Mouse (Mus musculus) neural tube, embryonic 15.5 days (tissue): ENCODE measurements around the gene Olfr1208. TPM values are rescaled to one million over a fixed set of nuclear protein-coding genes. Genes with fewer than 3 reads are reported as not detected.

Experiments
- ATAC-seq: fragments of 200-750 bp; cut with Nextera tagmentation; 2 replicates; pipeline ENCODE4 v1.8.0; 2017; ENCODE audit warnings: mild to moderate bottlenecking, moderate TSS enrichment, moderate library complexity; ENCODE audit not compliant: low FRiP score
- H3K27ac ChIP-seq: fragments of 300-500 bp; sonication (generic); replicated peaks from 2 replicates; pipeline ENCODE4 v1.5.1; 2015; ENCODE audit warnings: mild to moderate bottlenecking, inconsistent platforms
- H3K27me3 ChIP-seq: fragments of 300-500 bp; sonication (generic); replicated peaks from 2 replicates; pipeline ENCODE4 v1.6.1; 2015; ENCODE audit warnings: inconsistent platforms
- H3K36me3 ChIP-seq: fragments of 300-500 bp; sonication (generic); 2 replicates; pipeline ENCODE4 v1.6.1; 2015; ENCODE audit warnings: inconsistent platforms
- H3K4me1 ChIP-seq: fragments of 300-500 bp; sonication (generic); 2 replicates; pipeline ENCODE4 v1.6.1; 2015; ENCODE audit warnings: inconsistent platforms
- H3K4me2 ChIP-seq: fragments of 300-500 bp; sonication (generic); 2 replicates; pipeline ENCODE4 v1.6.1; 2015; ENCODE audit warnings: inconsistent platforms, mild to moderate bottlenecking, moderate library complexity
- H3K4me3 ChIP-seq: fragments of 300-500 bp; sonication (generic); replicated peaks from 2 replicates; pipeline ENCODE4 v1.5.1; 2015; ENCODE audit warnings: mild to moderate bottlenecking, inconsistent platforms
- H3K9ac ChIP-seq: fragments of 300-500 bp; sonication (generic); replicated peaks from 2 replicates; pipeline ENCODE4 v1.6.1; 2015; ENCODE audit warnings: mild to moderate bottlenecking, inconsistent platforms
- H3K9me3 ChIP-seq: fragments of 300-500 bp; sonication (generic); replicated peaks from 2 replicates; pipeline ENCODE4 v1.6.1; 2016; ENCODE audit warnings: inconsistent platforms
- WGBS: fragments of 180-500 bp; shearing (Covaris S2); methylation state at CpG from one replicate; pipeline ENCODE4 v1.1.7; 2015; ENCODE audit warnings: mixed read lengths; 5-methylcytosine and 5-hydroxymethylcytosine counted together
- polyA plus RNA-seq: library from polyadenylated mRNA; unstranded; fragments of >200 nt; fragmentation: Nextera tagmentation; extraction: Ambion mirVana; gene quantifications from 2 replicates; pipeline ENCODE4 v1.2.1, GENCODE M21; 2015

Olfr1208 gene
- not detected in 2 replicates for polyA plus RNA-seq

- Histone ChIP-seq H3K9ac (no peak within 1 kb of the TSS), H3K27me3 (no peaks in the 10 kb centered on the region), H3K4me1 (no peaks in the 10 kb centered on the region), H3K27ac (no peak within 1 kb of the TSS), H3K36me3 (no peaks in the 10 kb centered on the region), H3K4me3 (no peak within 1 kb of the TSS), H3K4me2 (no peak within 1 kb of the TSS), H3K9me3 (no peaks in the 10 kb centered on the region)
- ATAC-seq: no peak
These were observed at the start of gene Olfr1208 for GRCm38 (mm10) chr2:88902211-88902610. Gene Olfr1208, minus strand, starts transcription at chr2:88902311.

- Histone ChIP-seq H3K36me3 (no peaks in the 10 kb centered on the region), H3K4me2 (no peak within 1 kb of the TSS), H3K27ac (no peak within 1 kb of the TSS), H3K4me3 (no peak within 1 kb of the TSS), H3K9me3 (no peaks in the 10 kb centered on the region), H3K27me3 (no peaks in the 10 kb centered on the region), H3K4me1 (no peaks in the 10 kb centered on the region), H3K9ac (no peak within 1 kb of the TSS)
- 91% methylated on average over 1 of the region's 1 CpGs for WGBS
- no peak for ATAC-seq
These were observed 35.9 kb upstream of the Olfr1208 start, which contains the start of gene Olfr1211 for GRCm38 (mm10) chr2:88938011-88938410. Gene Olfr1211, minus strand, starts transcription at chr2:88938111.

GRCm38 (mm10) chr2:88915057-88915456, 12.9 kb upstream of the Olfr1208 start, which contains the start of gene Olfr1209:
Gene Olfr1209, minus strand, starts transcription at chr2:88915157.
- Histone ChIP-seq H3K4me2 (no peak within 1 kb of the TSS), H3K27ac (no peak within 1 kb of the TSS), H3K9me3 (no peaks in the 10 kb centered on the region), H3K36me3 (no peaks in the 10 kb centered on the region), H3K27me3 (no peaks in the 10 kb centered on the region), H3K4me3 (no peak within 1 kb of the TSS), H3K9ac (no peak within 1 kb of the TSS), H3K4me1 (no peaks in the 10 kb centered on the region)
- 92% methylated on average over 3 of the region's 3 CpGs for WGBS
- no peak for ATAC-seq

GRCm38 (mm10) chr2:88862931-88863330, 39.2 kb downstream of the Olfr1208 start, which contains the start of gene Olfr1206:
Gene Olfr1206, plus strand, starts transcription at chr2:88863231.
- Histone ChIP-seq H3K4me1 (no peaks in the 10 kb centered on the region), H3K36me3 (no peaks in the 10 kb centered on the region), H3K9me3 (no peaks in the 10 kb centered on the region), H3K4me3 (no peak within 1 kb of the TSS), H3K9ac (no peak within 1 kb of the TSS), H3K4me2 (no peak within 1 kb of the TSS), H3K27ac (no peak within 1 kb of the TSS), H3K27me3 (no peaks in the 10 kb centered on the region)
- ATAC-seq: no peak
- WGBS: 86% methylated on average over 2 of the region's 2 CpGs

- ATAC-seq: no peak
- no peak within 1 kb of the TSS for H3K4me2 ChIP-seq
- H3K4me1 ChIP-seq: no peaks in the 10 kb centered on the region
- H3K27me3 ChIP-seq: no peaks in the 10 kb centered on the region
- H3K27ac ChIP-seq: no peak within 1 kb of the TSS
- 98% methylated on average over 1 of the region's 1 CpGs for WGBS
- H3K36me3 ChIP-seq: no peaks in the 10 kb centered on the region
- H3K9ac ChIP-seq: no peak within 1 kb of the TSS
- H3K4me3 ChIP-seq: no peak within 1 kb of the TSS
- no peaks in the 10 kb centered on the region for H3K9me3 ChIP-seq
These were observed 53.1 kb downstream of the Olfr1208 start, which contains the start of gene Olfr1204 for GRCm38 (mm10) chr2:88848992-88849391. Gene Olfr1204, plus strand, starts transcription at chr2:88849292.

Other genes with a start within 250 kb of the Olfr1208 start
- gene Olfr1193, start 226.7 kb downstream of the Olfr1208 start, polyA plus RNA-seq: not detected in 2 replicates
- not detected in 2 replicates for gene Olfr1195, start 213.1 kb downstream of the Olfr1208 start, polyA plus RNA-seq
- gene Olfr1196, start 197.7 kb downstream of the Olfr1208 start, polyA plus RNA-seq: not detected in 2 replicates
- gene Olfr1197, start 169.9 kb downstream of the Olfr1208 start, polyA plus RNA-seq: not detected in 2 replicates
- gene Olfr1198, start 150.9 kb downstream of the Olfr1208 start, polyA plus RNA-seq: not detected in 2 replicates
- not detected in 2 replicates for gene Olfr1199, start 141.8 kb downstream of the Olfr1208 start, polyA plus RNA-seq
- gene Olfr1200, start 131.8 kb downstream of the Olfr1208 start, polyA plus RNA-seq: not detected in 2 replicates
- not detected in 2 replicates for gene Olfr1201, start 109.3 kb downstream of the Olfr1208 start, polyA plus RNA-seq
- 0.08 TPM in 1 of 2 replicates, not detected in the other for gene Olfr1202, start 87.8 kb downstream of the Olfr1208 start, polyA plus RNA-seq
- gene Olfr1205, start 72.6 kb downstream of the Olfr1208 start, polyA plus RNA-seq: not detected in 2 replicates
- gene Olfr1204, start 53.0 kb downstream of the Olfr1208 start, polyA plus RNA-seq: not detected in 2 replicates
- not detected in 2 replicates for gene Olfr1206, start 39.1 kb downstream of the Olfr1208 start, polyA plus RNA-seq
- not detected in 2 replicates for gene Olfr1209, start 12.8 kb upstream of the Olfr1208 start, polyA plus RNA-seq
- gene Olfr1211, start 35.8 kb upstream of the Olfr1208 start, polyA plus RNA-seq: not detected in 2 replicates
- gene Olfr1212, start 51.7 kb upstream of the Olfr1208 start, polyA plus RNA-seq: not detected in 2 replicates
- not detected in 2 replicates for gene Gm13762, start 78.0 kb upstream of the Olfr1208 start, polyA plus RNA-seq
- gene Olfr1214, start 90.3 kb upstream of the Olfr1208 start, polyA plus RNA-seq: not detected in 2 replicates
- not detected in 2 replicates for gene Olfr1215, start 104.7 kb upstream of the Olfr1208 start, polyA plus RNA-seq
- gene Olfr1216, start 116.0 kb upstream of the Olfr1208 start, polyA plus RNA-seq: not detected in 2 replicates
- not detected in 2 replicates for gene Olfr1217, start 129.8 kb upstream of the Olfr1208 start, polyA plus RNA-seq
- gene Olfr1218, start 158.9 kb upstream of the Olfr1208 start, polyA plus RNA-seq: not detected in 2 replicates
- gene Olfr1219, start 181.2 kb upstream of the Olfr1208 start, polyA plus RNA-seq: not detected in 2 replicates
- gene Olfr1220, start 204.5 kb upstream of the Olfr1208 start, polyA plus RNA-seq: not detected in 2 replicates
- gene Olfr1221, start 215.0 kb upstream of the Olfr1208 start, polyA plus RNA-seq: not detected in 2 replicates
- gene Olfr1222, start 230.7 kb upstream of the Olfr1208 start, polyA plus RNA-seq: not detected in 2 replicates
- gene Olfr1223, start 249.2 kb upstream of the Olfr1208 start, polyA plus RNA-seq: not detected in 2 replicates